Mouse (Mus musculus): ENCODE data around the gene Alyref. TPM values are rescaled to one million over a fixed set of nuclear protein-coding genes. Genes with fewer than 3 reads are reported as not detected.

Alyref gene
- polyA plus RNA-seq, 1 experiment from 2014 or later, result 254 TPM

GRCm38 (mm10) chr11:120633520-120634343 is 35.6 kb upstream of the Alyref start, which contains the start of gene Mafg:
TSS of gene Mafg (minus strand) at chr11:120633600.
- no peaks in the 10 kb centered on the region for H3K27me3 ChIP-seq (ENCODE audit: control insufficient read depth, insufficient read depth, low read length)
- H3K4me2 ChIP-seq (ENCODE audit: low read length), result peak within 1 kb of the TSS; percentile 76
- WGBS, result 9% methylated on average over 58 of the region's 58 CpGs
- peaks cover 25 to 31% of the 10 kb centered on the region in 2 experiments for H3K4me1 ChIP-seq (ENCODE audit: control insufficient read depth in 2 of 2, insufficient read depth in 2 of 2, low read length in 2 of 2)
- H3K36me3 ChIP-seq (ENCODE audit: control insufficient read depth, insufficient read depth, low read length), result peaks cover 8% of the 10 kb centered on the region
- H3K27ac ChIP-seq (replicated peaks in 1 of 2; ENCODE audit: control insufficient read depth in 1 of 2, insufficient read depth in 1 of 2, low read depth in 2 of 2, low read length in 2 of 2), result peak within 1 kb of the TSS; percentile 75 to 86
- peak within 1 kb of the TSS; percentile 87 to 92 for H3K4me3 ChIP-seq (ENCODE audit: control insufficient read depth in 1 of 2, insufficient read depth in 1 of 2, low read depth in 1 of 2, low read length in 2 of 2)
- peak within 1 kb of the TSS; percentile 94 for H3K9ac ChIP-seq (ENCODE audit: low read length)
- no peaks in the 10 kb centered on the region for H3K9me3 ChIP-seq (ENCODE audit: control insufficient read depth, low read length)
- ATAC-seq (ENCODE audit: insufficient number of reproducible peaks, insufficient read depth, low FRiP score, low read depth), result peak; percentile 83

- peak overlapping the region; percentile 76 for H3K4me2 ChIP-seq (ENCODE audit: low read length)
- peak overlapping the region; percentile 75 to 86 for H3K27ac ChIP-seq (replicated peaks in 1 of 2; ENCODE audit: control insufficient read depth in 1 of 2, insufficient read depth in 1 of 2, low read depth in 2 of 2, low read length in 2 of 2)
- no peaks in the 10 kb centered on the region for H3K27me3 ChIP-seq (ENCODE audit: control insufficient read depth, insufficient read depth, low read length)
- peak; percentile 71 for ATAC-seq (ENCODE audit: insufficient number of reproducible peaks, insufficient read depth, low FRiP score, low read depth)
- peak overlapping the region; percentile 87 to 92 for H3K4me3 ChIP-seq (ENCODE audit: control insufficient read depth in 1 of 2, insufficient read depth in 1 of 2, low read depth in 1 of 2, low read length in 2 of 2)
- H3K4me1 ChIP-seq (ENCODE audit: control insufficient read depth in 2 of 2, insufficient read depth in 2 of 2, low read length in 2 of 2), result peaks cover 25 to 31% of the 10 kb centered on the region in 2 experiments
- under 1% methylated on average over 76 of the region's 116 CpGs for WGBS
- H3K9ac ChIP-seq (ENCODE audit: low read length), result peak overlapping the region; percentile 94
- H3K9me3 ChIP-seq (ENCODE audit: control insufficient read depth, low read length), result no peaks in the 10 kb centered on the region
- H3K36me3 ChIP-seq (ENCODE audit: control insufficient read depth, insufficient read depth, low read length), result peaks cover 11% of the 10 kb centered on the region
Observed at GRCm38 (mm10) chr11:120632559-120633519, 34.7 kb upstream of the Alyref start.

- H3K27me3 ChIP-seq (ENCODE audit: control insufficient read depth, insufficient read depth, low read length), result no peaks in the 10 kb centered on the region
- no peaks in the 10 kb centered on the region for H3K9me3 ChIP-seq (ENCODE audit: control insufficient read depth, low read length)
- H3K27ac ChIP-seq (replicated peaks in 1 of 2; ENCODE audit: control insufficient read depth in 1 of 2, insufficient read depth in 1 of 2, low read depth in 2 of 2, low read length in 2 of 2), result peak overlapping the region; percentile 17 to 86; a peak in 3 of 4 replicates
- no peak for ATAC-seq (ENCODE audit: insufficient number of reproducible peaks, insufficient read depth, low FRiP score, low read depth)
- 69% methylated on average over 4 of the region's 4 CpGs for WGBS
- H3K36me3 ChIP-seq (ENCODE audit: control insufficient read depth, insufficient read depth, low read length), result peaks cover 21% of the 10 kb centered on the region
- peaks cover 25 to 31% of the 10 kb centered on the region in 2 experiments for H3K4me1 ChIP-seq (ENCODE audit: control insufficient read depth in 2 of 2, insufficient read depth in 2 of 2, low read length in 2 of 2)
- peak overlapping the region; percentile 76 for H3K4me2 ChIP-seq (ENCODE audit: low read length)
- H3K4me3 ChIP-seq (ENCODE audit: control insufficient read depth in 1 of 2, insufficient read depth in 1 of 2, low read depth in 1 of 2, low read length in 2 of 2), result peak overlapping the region; percentile 87 to 92
- H3K9ac ChIP-seq (ENCODE audit: low read length), result peak overlapping the region; percentile 94
Observed at GRCm38 (mm10) chr11:120631726-120632448, 33.7 kb upstream of the Alyref start.

- no peaks in the 10 kb centered on the region for H3K9me3 ChIP-seq (ENCODE audit: control insufficient read depth, low read length)
- H3K4me2 ChIP-seq (ENCODE audit: low read length), result peak overlapping the region; percentile 76
- peak overlapping the region in 1 of 2 experiments; percentile 86; a peak in 3 of 4 replicates for H3K27ac ChIP-seq (replicated peaks in 1 of 2; ENCODE audit: control insufficient read depth in 1 of 2, insufficient read depth in 1 of 2, low read depth in 2 of 2, low read length in 2 of 2)
- 31% methylated on average over 7 of the region's 7 CpGs for WGBS
- H3K36me3 ChIP-seq (ENCODE audit: control insufficient read depth, insufficient read depth, low read length), result peaks cover 21% of the 10 kb centered on the region
- H3K4me3 ChIP-seq (ENCODE audit: control insufficient read depth in 1 of 2, insufficient read depth in 1 of 2, low read depth in 1 of 2, low read length in 2 of 2), result peak overlapping the region in 1 of 2 experiments; percentile 87; a peak in 1 of 4 replicates
- H3K9ac ChIP-seq (ENCODE audit: low read length), result peak overlapping the region; percentile 94
- ATAC-seq (ENCODE audit: insufficient number of reproducible peaks, insufficient read depth, low FRiP score, low read depth), result no peak
- peaks cover 25 to 31% of the 10 kb centered on the region in 2 experiments for H3K4me1 ChIP-seq (ENCODE audit: control insufficient read depth in 2 of 2, insufficient read depth in 2 of 2, low read length in 2 of 2)
- H3K27me3 ChIP-seq (ENCODE audit: control insufficient read depth, insufficient read depth, low read length), result no peaks in the 10 kb centered on the region
Observed at GRCm38 (mm10) chr11:120630881-120631725, 32.9 kb upstream of the Alyref start.

- ATAC-seq (ENCODE audit: insufficient number of reproducible peaks, insufficient read depth, low FRiP score, low read depth), result no peak
- Histone ChIP-seq H3K9me3 (ENCODE audit: control insufficient read depth, low read length) (no peaks in the 10 kb centered on the region), H3K9ac (ENCODE audit: low read length) (peak overlapping the region; percentile 66), H3K4me3 (ENCODE audit: control insufficient read depth in 1 of 2, insufficient read depth in 1 of 2, low read depth in 1 of 2, low read length in 2 of 2) (0 out of 4 replicates have a peak overlapping the region, but pooled peaks of 1 of the 2 experiments have one; percentile 2), H3K27me3 (ENCODE audit: control insufficient read depth, insufficient read depth, low read length) (no peaks in the 10 kb centered on the region), H3K27ac (replicated peaks in 1 of 2; ENCODE audit: control insufficient read depth in 1 of 2, insufficient read depth in 1 of 2, low read depth in 2 of 2, low read length in 2 of 2) (peak overlapping the region; percentile 9 to 63; a peak in 3 of 4 replicates), H3K4me1 (ENCODE audit: control insufficient read depth in 2 of 2, insufficient read depth in 2 of 2, low read length in 2 of 2) (peaks cover 26 to 36% of the 10 kb centered on the region in 2 experiments), H3K36me3 (ENCODE audit: control insufficient read depth, insufficient read depth, low read length) (peaks cover 21% of the 10 kb centered on the region), H3K4me2 (ENCODE audit: low read length) (peak overlapping the region; percentile 76)
- WGBS, result 41% methylated on average over 5 of the region's 5 CpGs
Observed at GRCm38 (mm10) chr11:120630401-120630871, 32.3 kb upstream of the Alyref start.

GRCm38 (mm10) chr11:120629911-120630310 is 31.7 kb upstream of the Alyref start:
- no peaks in the 10 kb centered on the region for H3K9me3 ChIP-seq (ENCODE audit: control insufficient read depth, low read length)
- peak overlapping the region; percentile 76 for H3K4me2 ChIP-seq (ENCODE audit: low read length)
- H3K27ac ChIP-seq (replicated peaks in 1 of 2; ENCODE audit: control insufficient read depth in 1 of 2, insufficient read depth in 1 of 2, low read depth in 2 of 2, low read length in 2 of 2), result peak overlapping the region; percentile 49 to 63
- H3K27me3 ChIP-seq (ENCODE audit: control insufficient read depth, insufficient read depth, low read length), result no peaks in the 10 kb centered on the region
- ATAC-seq (ENCODE audit: insufficient number of reproducible peaks, insufficient read depth, low FRiP score, low read depth), result no peak
- H3K4me1 ChIP-seq (ENCODE audit: control insufficient read depth in 2 of 2, insufficient read depth in 2 of 2, low read length in 2 of 2), result peaks cover 30 to 41% of the 10 kb centered on the region in 2 experiments
- no peak overlapping the region for H3K4me3 ChIP-seq (ENCODE audit: control insufficient read depth in 1 of 2, insufficient read depth in 1 of 2, low read depth in 1 of 2, low read length in 2 of 2)
- 11% methylated on average over 7 of the region's 7 CpGs for whole genome bisulfite sequencing
- H3K9ac ChIP-seq (ENCODE audit: low read length), result peak overlapping the region; percentile 66
- peaks cover 21% of the 10 kb centered on the region for H3K36me3 ChIP-seq (ENCODE audit: control insufficient read depth, insufficient read depth, low read length)
